Mouse (Mus musculus) ovary, postnatal 14 days (tissue): ENCODE data around the gene Brd3os.

ENCODE experiments used
- DNase-seq: peaks from one replicate; pipeline ENCODE4 v3.0.0; 2022; ENCODE audit warnings: low spot score

The Brd3os gene

DNA sequence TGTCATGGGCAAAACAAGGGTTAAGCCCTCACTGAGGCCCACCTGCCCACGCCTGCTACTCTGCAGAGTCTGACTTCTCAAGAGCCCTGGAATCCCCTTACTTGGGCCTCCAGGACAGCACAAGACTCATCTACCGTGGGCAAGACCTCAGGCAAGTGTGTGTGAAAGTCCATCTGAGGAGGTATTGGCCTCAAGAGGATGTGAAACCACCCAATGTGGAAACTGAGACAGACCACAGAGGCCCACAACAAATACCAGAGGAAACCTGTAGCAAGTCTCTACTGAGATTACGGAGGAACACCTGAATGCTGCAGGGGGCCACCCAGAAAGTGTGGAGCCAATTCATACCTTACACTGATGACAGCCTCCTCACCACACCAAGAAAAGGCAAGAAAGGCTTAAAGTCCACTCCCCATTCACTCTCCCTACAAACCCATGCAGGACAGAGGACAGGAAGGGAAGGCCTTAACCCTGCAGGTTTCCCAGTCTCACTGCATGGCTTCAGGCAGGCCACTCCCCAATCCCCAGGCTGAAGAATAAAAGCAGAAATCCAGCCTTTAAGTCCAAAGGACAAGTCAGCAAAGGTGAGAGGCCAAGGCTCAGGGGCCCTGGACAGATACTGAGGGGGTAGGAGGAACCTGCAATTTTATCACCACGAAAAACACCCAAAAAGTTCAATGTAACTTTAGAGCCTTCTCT is 27.3 kb downstream of the Brd3os start:
- DNase-seq: no peak

DNA sequence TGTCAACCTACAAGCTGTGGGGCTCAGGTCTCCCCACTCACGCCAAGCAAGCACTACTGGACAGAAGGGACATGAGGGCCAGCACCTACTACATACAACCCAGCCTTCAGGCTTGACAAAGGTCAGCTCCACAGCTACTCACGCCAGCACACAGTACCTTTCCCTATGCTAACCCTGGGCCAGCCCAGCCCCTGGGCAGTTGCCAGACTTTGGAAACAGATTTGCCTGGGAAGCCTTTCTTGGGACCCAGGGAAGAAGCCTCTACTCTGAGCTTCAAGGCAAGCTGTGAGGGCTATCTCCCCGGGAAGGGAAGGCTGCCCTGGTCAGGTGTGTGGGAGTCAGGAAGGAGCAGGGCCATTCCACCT is 27.8 kb downstream of the Brd3os start:
- no peak for DNase-seq

DNA sequence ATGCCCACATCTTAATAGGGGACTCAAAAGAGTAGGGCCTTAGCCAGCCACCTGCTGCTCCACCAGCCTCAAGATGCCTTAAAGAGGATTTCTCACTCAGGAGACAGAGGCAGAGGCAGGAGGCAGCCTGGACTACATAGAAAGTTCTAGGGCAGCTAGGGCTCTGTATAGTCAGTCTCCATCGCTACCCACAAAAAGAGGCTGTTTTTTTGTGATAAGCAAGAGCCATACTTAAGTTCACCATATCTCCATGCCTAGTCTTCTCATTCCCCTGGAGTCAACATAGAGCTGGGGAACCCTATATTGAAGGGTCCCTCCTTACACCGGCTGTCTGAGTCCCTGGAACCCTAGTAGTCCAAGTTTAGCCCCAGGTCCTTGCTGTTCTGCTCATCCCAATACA is 28.4 kb downstream of the Brd3os start:
- no peak for DNase-seq

DNA sequence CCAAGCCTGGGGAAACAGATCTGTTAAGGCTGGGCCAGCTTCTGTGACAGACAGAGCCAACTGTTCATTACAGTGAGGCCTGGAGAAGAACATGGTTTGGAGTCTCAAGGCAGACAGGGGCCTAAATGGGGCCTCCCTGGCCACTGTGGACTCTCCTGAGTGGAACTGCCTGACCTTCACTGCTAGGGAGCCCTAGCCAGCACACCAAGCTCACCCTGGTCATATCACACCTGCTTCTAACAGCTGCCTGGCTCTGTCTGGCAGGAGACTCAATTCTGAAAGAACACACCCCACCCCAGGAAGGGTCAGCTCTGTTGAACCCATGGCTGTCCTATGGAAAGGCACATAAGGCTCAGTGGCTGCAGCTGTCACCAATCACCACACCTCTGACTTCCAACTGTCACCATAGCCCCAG is 29.1 kb downstream of the Brd3os start:
- DNase-seq: no peak

DNA sequence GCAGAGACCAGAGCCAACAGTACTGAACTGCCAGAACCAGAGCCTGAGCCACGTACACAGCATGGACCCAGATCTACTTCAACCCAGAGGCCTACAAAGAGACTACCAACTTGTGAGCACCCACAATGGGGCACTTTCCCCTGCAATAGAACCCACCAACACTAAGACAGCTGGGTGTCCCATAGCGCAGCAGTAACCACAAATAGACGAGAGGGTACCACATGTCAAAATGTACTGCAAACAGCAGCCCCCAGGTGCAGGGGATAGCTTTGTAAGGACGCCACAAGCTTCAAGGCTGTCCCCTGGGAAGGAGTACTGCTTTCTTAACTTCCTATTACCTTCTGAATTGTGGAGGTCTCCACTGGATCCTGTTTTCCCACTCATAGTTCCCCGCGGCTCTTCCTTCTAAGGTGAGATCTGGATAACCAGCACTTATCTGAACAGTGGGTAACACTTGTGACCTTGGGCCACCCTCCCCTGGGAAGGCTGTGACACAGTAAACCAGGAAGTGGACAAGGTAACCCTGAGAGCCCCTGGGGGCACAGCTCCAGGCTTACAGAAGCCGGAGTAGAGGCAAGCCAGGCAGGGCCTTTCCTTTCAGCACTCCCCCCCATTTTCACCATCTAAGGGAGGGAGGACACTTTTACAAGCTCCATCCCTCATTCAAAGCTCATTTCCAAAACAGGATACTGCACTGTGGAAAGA is 31.1 kb downstream of the Brd3os start:
- DNase-seq: no peak

DNA sequence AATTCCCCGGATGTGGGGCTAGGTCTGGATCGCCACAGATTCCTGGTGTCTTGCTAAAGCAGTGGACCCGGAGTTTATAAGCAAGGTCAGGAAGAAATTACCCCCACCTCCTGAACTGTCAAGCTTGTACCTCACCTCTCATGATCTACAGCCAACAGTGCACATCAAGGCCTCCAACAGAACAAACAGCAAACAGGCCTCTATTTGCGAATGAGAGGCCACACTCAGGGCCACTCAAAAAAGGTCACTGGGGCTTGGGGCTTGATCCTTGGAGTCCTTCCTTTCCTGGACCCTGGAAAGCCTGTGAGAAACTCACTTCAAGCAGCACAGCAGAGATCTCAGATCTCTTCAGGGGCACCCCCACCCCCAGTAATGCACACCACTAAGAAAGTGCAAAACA is 31.8 kb downstream of the Brd3os start:
- no peak for DNase-seq

DNA sequence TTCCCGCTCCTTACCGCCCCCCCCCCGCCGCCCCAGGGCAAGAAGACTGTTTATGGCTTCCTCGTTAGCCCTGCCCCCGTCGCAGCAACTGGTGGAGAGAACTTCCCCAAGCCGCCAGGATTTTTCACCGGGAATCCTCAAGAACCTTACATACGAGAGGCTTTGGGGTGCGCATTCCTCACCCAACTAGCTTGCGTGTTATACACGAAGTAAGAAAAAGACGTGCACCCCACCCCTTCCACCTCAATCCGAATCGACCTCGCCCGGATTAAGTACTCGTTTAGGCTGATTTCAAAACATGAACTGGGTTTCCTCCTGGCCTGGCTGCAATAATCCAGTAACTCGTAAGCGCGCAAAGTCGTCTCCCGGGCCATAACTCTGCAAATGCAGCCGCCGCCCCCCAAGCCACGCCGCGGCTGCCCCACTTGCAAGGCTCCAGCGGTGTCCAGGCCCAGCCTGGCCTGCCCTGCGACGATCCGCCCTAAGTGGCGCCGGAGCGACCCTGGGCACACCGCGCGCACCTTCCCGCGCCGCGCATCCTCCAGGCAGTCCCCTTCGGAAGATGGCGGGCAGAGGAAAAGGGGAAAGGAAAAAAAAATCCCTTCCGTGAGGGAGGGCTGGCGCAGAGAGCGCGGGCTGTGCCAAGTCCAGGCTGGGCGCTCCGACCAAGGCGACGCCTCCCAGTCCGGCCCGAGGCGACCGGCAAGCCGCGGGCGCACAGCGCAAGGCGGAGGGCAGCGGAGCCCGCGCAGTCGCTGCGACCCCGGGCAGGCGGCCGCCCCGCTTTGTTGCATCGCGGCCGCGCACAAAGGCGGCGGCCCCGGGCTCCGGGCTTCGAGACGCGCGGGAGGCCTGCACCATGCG is 32.7 kb downstream of the Brd3os start:
- DNase-seq: peak; percentile 39

DNA sequence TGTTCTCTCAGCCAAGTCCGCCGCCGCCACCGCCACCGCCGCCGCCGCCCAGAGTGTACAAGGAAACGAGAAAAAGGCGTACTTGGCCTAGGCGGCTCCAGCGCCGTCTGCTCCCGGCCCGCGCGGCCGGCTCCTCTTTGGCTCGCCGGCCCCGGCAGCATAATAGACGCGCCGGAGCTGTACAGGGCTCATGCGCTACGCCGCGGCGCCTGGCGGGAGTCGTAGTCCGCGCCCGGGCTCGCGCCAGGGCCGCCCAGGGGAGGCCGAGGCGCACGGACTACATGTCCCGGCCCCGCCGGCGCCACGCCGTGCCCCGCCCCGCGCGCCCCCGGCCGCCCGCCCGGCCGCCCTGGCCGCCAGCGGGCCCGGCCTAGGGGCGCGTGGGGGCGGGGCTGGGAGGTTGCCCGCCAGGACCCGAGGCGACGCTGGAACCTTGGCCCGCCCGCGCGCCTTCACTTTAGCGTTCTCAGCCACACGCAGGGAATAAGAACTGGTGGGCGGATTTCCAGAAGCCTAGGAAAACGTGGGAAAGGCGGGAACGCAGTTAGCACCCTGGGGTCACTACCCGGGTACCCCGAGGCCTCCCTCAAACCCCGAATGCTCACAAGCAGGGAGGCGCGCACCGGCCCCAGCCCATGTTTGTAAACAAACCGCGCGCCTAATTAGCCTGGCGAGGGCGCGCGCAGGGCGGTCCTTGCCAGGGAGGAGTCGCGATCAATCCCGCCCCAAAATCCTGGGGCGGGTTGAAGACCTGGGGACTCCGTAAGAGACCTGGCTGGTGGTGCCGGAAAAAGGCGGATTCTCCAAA is 33.6 kb downstream of the Brd3os start:
- peak; percentile 83 for DNase-seq

DNA sequence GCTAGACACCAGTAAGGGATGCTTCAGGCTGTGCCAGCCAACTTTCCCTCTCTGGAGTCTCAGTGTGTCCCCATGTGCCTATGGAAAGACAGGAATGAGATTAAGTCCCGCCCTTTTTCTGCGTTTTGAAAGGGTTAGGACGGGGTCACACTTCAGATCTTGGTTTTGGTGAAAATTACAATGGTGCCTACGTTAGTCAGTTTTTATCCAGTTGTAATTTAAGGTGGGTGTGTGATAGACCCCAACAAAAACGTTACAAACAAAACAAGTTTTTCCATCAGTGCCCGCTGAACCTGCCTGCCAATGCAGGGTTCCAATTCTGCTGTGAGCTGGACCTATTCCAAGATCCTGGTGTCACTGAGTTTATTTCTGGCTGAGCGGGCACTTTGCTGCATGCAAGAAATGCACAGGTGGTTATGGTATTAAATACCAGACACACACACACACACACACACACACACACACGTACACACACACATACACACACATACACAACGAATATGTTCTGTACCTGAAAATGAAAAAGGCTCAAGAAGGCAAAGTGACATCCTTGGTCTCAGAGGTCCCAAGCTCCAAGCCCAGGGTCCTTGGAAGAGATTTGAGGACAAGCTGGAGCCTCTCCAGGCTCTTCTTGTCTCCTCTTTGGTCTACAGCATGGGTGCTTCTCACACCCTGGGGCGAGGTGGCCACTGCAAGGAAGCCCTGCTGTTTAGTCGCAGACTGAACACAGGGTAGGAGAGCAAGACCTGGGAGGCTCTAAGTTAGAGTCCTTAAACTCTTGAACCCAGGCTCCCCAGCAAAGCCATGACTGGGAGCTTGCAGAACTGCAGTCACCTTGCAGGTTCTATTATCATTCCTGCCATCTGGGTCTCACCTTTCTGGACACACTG is 34.4 kb downstream of the Brd3os start:
- no peak for DNase-seq

DNA sequence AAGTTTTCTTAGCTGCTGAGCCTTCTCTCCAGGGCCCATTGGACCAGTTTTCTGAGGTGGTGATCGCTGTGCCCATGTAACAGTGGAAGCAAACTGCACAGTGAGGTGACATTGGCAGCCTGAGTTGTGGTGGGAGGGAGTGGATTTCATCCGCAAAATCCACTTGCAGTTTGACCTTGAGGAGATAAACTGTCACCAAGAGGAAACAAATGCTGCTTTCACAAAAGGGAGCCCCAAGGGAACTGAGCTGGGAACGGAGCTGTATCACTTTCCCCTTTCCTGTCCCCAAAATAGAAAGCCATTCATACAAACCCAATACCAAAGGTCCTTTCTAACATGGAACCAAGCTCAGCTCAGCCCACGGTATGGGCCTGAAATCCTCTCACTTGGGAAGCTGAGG is 37.7 kb downstream of the Brd3os start:
- DNase-seq: no peak

DNA sequence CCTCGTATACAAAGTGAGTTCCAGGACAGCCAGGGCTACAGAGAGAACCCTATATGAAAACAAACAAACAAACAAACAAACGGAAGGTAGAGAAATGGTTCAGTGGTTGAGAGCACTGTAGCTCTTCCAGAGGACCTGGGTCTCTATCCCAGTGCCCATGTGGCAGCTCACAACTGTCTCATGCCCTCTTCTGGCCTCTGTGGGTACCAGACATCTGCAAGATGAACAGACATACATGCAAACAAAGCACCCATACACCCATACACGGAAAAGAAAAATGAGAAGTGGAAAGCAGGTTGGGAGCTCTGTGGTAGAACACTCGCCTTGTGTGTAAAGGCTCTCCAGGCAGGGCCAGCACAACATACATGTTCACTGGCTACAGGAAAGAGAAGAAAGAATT is 38.2 kb downstream of the Brd3os start:
- DNase-seq: no peak

DNA sequence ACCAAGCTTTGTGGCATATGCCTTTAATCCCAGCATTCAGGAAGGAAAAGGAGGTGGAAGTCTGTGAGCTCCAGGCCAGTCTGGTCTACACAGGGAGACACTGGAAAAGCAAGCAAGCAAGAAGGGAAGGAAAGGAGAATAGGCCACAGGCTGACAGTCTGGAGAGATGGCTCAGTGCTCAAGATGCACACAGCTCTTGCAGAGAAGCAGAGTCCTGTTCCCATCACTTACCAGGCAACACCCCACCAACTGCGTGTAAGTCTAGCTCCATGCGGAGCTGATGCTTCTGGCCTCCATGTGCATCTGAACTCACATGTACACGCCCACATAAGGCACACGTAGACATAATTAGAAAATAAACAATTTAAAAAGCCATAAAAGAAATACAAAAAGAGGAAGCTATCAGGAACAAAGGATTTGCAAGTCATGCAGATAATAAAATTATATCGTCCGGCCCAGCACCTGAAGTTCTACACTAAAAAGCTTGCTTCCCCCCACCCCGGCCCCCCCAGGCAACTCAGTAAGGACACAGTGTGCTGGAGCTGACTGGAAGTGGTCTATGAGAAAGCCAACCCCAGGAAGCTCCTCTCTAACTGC is 40.2 kb downstream of the Brd3os start:
- DNase-seq: no peak

DNA sequence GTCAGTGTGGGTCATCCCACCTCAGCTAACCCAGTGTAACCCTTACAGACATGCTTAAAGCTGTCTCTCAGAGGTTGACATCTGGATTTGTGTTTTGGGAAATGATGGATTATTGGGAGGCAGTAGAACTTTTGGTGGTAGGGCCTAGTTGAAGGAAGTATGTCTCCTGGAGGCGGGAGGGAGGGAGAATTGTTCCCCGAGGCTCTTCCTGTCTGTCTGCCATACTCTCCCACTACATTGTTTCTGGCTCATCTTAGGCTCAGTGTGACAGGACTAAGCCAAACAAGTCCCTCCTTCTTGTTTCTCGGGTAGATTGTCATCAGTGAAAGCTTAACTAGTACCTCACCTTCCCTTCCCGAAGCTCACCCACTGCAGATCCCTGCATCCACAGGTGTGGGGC is 44.6 kb downstream of the Brd3os start:
- no peak for DNase-seq

DNA sequence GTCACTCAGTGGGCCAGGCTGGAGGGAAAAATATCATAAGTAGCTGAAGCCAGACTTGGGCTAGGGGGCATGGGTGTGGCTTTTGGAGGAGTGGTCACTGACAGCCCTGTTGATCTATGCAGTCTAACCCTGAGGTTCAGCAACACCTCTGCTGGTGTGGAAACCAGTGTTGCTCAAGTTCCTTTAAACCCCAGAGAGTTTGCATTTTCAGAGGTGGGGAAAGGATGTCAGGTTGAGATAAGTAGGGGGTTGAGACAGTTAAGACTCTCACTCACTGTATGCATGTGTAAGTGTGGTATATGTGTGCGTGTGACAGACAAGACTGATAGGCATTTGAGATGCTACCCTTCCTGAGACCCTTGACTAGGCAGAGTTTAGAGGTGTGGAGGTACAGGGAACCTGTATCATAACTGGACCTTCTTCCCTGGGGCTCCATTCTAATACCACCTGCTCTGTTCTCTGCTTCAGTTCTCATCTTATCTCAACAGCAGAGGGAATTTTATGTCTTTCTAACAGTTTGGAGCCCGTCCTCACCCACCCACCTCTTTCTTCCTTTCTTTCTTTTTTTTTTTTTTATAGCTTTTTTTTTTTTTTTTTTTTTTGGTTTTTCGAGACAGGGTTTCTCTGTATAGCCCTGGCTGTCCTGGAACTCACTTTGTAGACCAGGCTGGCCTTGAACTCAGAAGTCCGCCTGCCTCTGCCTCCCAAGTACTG is 45.4 kb downstream of the Brd3os start:
- DNase-seq: no peak

DNA sequence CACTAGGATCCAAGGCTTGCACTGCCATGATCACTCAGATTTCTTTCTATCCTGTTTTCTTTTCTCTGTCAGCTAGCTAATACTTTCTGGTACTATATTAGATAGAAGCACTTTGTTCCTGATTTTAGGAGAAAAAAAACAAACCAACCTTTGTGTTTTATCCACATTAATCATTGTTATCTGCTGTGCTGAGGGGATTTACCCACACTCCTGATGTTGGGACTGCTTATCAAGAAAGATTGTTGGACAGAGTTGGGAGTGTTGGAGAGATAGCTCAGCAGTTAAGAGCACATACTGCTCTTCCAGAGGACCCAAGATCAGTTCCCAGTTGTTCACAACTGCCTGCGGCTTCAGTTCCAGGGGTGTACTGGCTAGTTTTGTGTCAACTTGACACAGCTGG is 46.2 kb downstream of the Brd3os start:
- no peak for DNase-seq

DNA sequence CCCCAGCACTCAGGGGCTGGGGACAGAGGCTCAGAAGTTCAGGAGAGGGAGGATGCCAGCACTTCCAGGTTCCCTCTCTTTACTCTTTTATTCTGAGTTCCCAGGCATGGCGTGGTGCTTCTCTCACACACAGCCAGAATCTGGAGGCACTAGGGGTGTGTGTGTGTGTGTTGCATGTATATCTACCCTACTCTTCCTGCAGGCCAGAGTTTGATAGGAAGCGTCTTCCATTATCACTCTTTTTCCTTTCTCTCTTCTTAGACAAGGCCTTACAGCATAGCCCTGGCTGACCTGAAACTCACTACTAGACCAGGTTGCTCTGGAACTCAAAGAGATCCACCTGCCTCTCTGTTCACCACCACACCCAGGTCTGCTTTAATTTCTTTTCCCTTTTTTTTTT is 48.8 kb downstream of the Brd3os start:
- no peak for DNase-seq
